Mouse (Mus musculus): Measurements from ENCODE around the gene Wdr66. TPM values are rescaled to one million over a fixed set of nuclear protein-coding genes. Genes with fewer than 3 reads are reported as not detected.
A peak's percentile ranks its signal among the peaks of the same experiment; 100 is the strongest.

The Wdr66 gene
- total RNA-seq, 2 experiments from 2014 or later: 6.0 to 6.2 TPM

GRCm38 (mm10) chr5:123375793-123376452, 124.0 kb downstream of the Wdr66 start:
- no peak for DNase-seq (ENCODE audit: extremely low spot score in 1 of 2, low spot score in 2 of 2)
- no peak overlapping the region for H3K4me3 ChIP-seq
- intact Hi-C loops (cut with DNase I): loop anchor here (2.0 kb wide), 1 partner anchor 123 kb away; no protein-coding TSS in a partner anchor
- no peak overlapping the region for H3K27ac ChIP-seq
- TF ChIP-seq CTCF (IDR thresholded peaks at IDR 0.05): no peak

GRCm38 (mm10) chr5:123376569-123376968, 124.7 kb downstream of the Wdr66 start:
- intact Hi-C loops (cut with DNase I): loop anchor here (2.0 kb wide), 1 partner anchor 122 kb away; no protein-coding TSS in a partner anchor
- Histone ChIP-seq H3K27ac (no peak overlapping the region; the same call in 1 of the 2 replicates), H3K4me3 (no peak overlapping the region)
- DNase-seq (ENCODE audit: extremely low spot score in 1 of 2, low spot score in 2 of 2): peak; percentile 52
- no peak for TF ChIP-seq CTCF (IDR thresholded peaks at IDR 0.05)

Other genes starting within 250 kb of the Wdr66 start
- 1 to 10 TPM; 6.9 to 9.5 TPM for gene Orai1, start 237.0 kb upstream of the Wdr66 start, total RNA-seq (2021)
- gene Morn3, start 205.1 kb upstream of the Wdr66 start, total RNA-seq (2021): not detected
- 10 to 100 TPM; 16.0 to 16.2 TPM for gene Tmem120b, start 183.7 kb upstream of the Wdr66 start, total RNA-seq (2021)
- 10 to 100 TPM; 48.5 to 48.9 TPM for gene Rhof, start 119.4 kb upstream of the Wdr66 start, total RNA-seq (2021)
- 10 to 100 TPM; 32.4 to 42.2 TPM for gene Setd1b, start 109.9 kb upstream of the Wdr66 start, total RNA-seq (2021)
- gene Psmd9, start 82.7 kb upstream of the Wdr66 start, total RNA-seq (2021): 10 to 100 TPM; 23.4 to 24.9 TPM
- gene Hpd, start 69.4 kb upstream of the Wdr66 start, total RNA-seq (2021): not detected
- gene Bcl7a, start 91.7 kb downstream of the Wdr66 start, total RNA-seq (2021): 10 to 100 TPM; 65.4 to 68.2 TPM
- gene Mlxip, start 142.7 kb downstream of the Wdr66 start, total RNA-seq (2021): 10 to 100 TPM; 20.5 to 20.8 TPM
- gene Lrrc43, start 237.2 kb downstream of the Wdr66 start, total RNA-seq (2021): under 1 TPM; 0.49 to 0.61 TPM
- not detected for gene Il31, start 237.4 kb downstream of the Wdr66 start, total RNA-seq (2021)